Mouse (Mus musculus) cerebellum, adult 11-12 months (tissue): ENCODE measurements around the gene Gm28051.

ENCODE experiments used
- DNase-seq: peaks from one replicate; pipeline ENCODE4 v3.0.0; 2022

The Gm28051 gene

DNA sequence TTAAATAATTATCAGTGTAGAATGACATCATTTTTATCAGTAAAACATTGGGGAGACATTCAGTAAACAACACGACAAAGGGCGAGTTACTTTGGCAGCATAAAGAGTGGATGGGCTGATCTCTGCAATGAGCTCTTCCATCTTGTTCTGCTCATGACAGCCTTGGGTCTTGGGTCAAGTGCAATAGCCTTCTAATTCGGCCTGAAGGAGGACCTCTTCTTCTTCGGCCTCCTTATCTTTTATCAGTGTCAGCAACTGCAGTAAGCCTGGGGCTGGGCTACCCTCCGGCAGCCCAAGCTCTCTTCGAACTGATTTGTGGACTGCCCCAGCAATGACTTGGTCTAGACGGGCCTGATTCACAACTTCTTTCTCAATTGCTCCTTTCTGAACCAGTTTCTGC lies 15.5 kb downstream of the Gm28051 start:
- no peak for DNase-seq

DNA sequence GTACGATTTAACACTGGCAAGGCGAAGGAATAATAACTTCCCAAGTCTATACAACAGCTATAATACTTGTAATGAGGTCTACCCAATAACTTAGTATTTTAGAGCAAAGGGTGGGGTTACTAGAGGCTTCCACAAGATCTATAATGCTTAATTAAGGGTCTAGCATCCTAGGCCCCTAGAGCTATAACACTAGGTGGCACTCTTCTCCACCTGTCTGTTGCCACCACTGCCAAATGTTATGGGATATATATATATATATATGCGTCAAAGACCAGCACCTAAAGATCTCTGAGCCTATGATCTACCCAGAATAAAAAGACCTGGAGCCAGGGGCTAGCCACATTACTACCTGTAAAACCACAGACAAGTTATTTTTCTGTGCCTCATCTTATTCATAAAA lies 17.3 kb downstream of the Gm28051 start:
- DNase-seq = no peak

DNA sequence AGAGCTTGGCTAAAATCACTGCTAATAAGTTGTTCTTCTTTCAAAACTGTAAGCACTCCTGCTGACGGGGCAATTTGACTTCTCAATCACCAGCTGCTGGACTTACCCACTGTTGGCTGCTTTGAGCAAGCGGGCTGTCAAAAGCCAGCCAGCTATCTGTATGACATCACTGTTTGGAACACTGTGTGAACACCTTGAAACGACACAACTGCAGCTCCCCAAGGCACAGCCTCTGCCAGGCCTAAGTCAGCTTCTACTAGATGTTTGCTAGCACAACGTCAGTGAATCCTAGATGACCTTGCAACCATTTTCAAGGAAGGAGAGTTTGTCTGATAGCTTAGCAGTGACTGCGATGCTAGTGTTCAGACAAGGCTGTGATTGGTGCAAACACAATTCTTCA lies 18.5 kb downstream of the Gm28051 start:
- DNase-seq = no peak

DNA sequence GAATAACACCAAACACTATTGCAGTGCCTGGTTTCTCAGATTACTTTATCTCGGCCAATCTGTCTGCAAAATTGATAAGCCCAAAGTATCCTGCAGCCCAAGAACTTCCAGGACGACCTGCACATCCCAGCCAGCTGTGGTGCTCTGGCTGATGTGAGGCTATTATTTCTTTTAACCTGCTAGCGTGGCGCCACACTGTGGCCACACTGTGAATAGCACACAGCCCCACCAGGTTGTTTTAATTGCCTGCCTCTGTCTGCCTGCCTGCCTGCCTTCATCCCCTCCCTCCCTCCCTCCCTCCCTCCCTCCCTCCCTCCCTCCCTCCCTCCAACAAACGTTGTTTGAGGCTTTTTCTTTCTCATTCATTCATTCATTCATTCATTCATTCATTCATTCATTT lies 24.2 kb downstream of the Gm28051 start:
- DNase-seq = no peak

DNA sequence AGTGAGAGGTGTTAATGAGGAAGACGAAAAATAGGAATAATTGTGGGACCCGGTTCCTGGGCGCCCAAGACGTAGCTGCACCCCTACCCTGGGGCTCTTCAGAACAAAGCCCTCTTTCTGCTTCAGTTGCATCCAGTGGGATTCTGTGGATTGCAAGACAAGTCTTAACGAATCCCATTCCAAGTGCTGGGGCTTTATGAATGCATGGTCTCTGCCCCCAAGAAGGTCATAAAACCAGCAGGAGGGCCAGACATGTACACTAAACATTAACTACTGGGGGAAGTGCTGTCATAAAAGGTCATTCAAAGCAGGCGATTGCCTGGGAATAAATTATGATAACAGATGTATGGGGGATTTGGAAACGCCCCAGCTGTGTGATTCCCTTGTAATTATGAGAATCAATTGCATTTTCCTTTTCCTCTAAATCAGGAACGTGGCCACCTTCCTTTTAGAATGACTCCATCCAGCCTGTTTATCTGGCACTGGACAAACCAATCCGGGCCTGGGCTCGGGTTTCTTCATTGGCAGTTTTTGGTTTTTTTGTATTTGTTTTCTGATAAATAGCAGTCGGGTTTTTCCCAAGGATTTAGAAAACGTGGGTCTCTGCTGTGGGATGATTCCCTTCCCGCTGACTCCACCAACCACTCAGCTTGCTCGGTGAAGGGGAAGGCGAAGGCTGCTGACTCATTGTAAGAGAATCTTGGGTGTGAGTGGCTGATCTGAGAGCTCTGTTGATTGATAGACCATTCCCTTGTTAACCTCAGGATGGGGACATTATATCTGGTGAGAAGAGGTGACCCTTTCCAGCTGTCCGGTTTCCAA lies 26.6 kb downstream of the Gm28051 start:
- DNase-seq = no peak

DNA sequence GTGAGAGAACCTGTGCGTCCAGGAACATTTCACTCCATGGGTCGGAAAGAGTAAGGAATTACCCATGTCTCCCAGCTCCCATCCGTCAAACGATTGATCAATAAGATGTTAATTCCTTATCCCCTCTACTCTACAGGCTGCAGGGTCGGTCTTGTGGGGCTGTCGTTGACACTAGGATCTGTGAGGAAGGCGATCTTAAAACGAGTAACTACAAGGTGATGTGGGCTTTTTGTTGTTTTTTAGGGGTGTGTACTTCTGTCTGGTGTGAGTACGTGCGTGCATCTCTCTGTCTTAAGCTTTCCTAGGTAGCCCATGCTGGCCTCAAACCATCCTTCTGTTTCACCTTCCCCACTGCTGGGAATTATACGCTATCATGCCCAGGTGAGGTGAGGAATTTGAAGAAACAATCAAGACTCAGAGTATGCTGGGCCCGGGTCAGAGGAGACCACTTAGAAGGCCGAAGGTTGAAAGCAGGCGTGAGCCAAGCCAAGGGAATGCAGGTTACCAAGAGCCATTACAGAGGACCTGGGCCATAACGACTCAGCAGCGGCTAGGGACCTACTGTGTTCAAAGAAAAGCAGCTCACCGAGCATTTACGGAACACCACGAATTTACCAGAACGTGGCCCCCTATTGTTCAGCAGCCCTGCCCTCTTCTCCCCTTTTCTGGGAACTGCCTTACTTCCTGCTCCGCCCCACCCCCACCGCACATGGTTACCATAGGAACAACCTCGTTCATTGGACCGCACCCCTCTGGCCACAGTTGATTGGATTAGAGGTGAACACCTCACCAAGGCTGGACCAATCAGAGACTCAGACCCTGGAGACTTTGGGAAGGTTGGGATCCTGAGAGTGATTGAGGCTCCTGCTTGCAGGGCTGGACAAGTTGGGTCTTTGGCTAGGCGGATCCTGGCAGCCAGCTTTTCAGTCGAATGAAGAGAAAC lies 27.4 kb downstream of the Gm28051 start:
- DNase-seq = peak; percentile 81

DNA sequence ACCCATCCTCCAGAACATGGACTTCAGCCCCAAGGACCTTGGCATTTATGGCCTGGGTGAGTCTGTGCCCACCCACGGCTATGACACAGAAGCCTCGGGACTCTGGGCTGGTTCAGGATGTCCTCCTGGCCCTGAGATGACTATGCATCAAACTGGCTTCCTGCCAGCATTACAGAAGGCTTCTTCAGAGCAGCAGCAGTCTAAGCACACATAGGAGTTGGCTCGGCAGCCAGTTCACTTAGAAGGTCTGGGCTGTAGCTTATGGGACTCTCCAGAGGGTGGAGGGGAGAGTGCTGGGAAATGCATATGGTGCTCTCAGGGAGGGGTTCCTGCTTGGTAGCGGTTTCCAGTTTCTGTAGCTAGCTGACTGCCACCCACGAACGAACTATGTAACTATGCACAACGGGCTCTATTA lies 31.8 kb downstream of the Gm28051 start:
- DNase-seq = no peak

DNA sequence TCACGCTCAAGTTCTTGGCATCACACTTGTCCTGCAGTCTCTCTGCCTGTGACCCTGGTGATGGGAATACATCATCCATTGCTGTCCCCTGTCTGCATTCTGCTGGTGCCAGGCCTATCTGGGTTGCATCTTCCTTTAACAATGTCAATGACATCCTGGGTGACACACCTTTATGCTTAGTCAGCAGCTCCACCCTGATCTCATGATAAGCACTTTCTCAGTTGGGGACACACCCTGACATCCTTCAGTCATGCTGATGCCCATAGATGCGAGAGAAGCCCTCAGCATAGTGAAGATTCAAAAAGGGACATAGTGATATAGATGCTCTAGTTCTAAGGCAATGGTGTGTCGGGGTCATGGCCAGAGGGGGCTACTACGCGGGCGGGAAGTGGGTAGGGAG lies 32.4 kb downstream of the Gm28051 start:
- no peak for DNase-seq

DNA sequence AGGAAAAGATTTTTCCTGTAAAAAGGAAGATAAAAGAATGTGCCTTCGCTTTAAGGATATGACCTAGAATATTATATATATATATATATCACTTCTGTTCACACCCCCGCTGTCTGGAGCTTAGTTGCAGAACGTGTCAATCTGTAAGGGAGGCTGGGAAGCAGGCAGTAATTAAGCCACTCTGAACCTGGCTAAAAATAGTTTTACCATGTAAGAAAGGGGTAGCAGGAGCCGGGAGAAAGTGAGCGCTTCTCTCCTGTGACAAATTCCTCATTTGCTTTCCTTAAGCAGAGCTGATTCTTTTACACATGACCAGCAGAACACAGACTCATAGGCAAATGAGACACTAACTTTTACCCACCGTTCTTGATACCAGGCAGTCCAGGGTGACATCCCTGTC lies 33.7 kb downstream of the Gm28051 start:
- no peak for DNase-seq

DNA sequence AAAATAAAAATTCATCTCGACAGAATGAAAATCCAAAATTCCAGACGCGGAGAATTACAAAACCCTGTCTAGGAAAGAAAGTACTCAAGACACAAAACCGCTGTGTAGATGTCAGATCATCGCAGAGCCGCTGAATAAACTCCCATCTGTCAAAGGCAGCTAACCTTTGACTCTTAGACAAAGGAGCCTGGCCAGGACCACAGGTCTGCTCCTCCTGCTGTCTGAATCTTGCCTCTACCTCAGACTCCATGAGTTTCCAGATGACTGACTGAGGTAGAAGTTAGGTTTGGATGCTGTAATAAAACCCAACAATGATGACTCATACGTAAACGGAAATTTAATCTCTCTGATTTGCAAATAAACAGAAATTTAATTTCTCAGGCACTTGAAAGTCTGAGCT lies 34.6 kb downstream of the Gm28051 start:
- DNase-seq = no peak

DNA sequence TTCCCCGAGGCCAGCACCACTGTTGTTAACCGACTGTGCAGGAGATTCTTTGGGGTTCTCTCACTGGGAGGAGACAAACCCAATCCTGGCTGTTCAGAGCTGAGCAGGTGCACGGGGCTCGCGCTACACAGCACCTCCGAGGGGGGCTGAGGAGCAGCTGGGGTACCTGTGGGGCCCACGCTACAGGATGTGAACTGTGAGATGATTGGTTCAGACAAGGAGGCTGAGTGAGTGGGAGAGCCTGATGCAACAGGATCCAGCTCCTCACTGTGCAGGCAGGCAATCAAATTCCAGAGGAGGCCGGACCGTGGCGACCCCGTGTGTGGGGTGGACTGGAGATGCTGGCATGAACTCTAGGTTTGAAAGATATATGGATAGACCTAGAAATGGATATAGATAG lies 35.1 kb downstream of the Gm28051 start:
- no peak for DNase-seq

DNA sequence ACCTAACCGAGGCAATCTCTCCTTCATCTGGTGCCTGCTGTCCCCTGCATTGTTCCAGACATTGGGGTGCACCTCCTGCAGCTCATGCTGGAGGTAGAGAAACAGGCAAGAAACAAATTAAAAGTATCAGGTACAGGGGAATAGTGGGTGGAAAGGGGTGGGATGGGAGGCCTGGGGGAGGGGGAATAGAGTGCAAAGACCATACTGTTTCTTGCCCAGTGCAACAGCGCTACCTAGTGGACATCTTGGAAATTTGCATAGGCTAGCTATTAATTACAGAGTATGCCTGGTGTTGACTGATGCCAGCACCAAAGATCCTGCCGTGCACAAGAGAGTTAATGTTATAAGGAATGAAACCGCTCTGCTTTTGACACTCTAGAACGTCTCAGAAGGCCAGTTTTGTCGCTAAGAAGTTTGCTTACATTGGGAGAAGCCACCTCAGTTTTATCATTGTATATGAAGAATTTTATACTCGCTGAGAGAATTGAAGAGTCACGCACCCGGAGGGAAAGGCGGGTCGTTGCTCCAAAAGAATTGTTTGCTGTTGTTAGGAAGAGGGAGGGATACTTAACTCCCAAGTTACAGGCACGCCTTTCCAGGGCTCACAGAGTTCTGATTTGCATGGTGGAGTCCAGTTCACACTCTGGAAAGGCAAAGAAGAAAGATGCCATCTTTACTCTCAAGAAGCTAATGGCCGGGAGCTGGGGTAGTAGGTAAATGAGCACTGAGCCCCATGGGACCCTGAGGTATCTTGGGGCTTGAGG lies 37.8 kb downstream of the Gm28051 start:
- DNase-seq = no peak

DNA sequence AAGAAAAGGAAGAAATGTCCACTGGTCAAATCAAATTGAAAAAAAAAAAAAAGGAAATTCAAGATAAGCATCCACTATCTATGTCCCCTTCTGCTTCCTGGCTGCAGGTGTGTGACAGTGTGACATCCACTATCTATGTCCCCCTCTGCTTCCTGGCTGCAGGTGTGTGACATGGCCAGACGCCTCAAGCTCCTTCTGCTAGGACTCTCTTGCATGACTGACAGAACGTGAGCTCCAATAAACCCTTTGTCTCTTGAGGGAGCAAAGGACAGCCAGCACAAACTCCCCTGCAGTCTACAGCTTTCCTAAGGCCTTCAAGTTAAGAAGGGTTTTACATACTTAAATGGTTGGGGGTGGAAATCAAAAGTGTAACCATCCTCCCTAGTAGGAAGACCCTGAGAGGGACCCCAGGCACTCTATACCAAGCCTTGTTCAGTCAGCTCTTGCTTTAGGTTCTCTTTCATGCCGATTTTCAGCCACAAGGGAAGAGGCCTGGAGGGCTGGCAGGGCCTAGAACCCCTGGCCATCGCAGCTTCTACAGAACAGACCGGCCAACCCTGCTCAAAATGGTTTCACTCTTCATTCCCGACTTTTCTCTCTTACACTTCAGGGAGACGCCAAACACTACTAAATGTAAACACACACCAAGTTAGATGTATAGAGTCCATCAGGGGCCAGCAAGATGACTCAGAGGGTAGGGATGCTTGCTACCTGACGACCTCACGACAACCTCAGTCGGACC lies 42.7 kb downstream of the Gm28051 start:
- no peak for DNase-seq

DNA sequence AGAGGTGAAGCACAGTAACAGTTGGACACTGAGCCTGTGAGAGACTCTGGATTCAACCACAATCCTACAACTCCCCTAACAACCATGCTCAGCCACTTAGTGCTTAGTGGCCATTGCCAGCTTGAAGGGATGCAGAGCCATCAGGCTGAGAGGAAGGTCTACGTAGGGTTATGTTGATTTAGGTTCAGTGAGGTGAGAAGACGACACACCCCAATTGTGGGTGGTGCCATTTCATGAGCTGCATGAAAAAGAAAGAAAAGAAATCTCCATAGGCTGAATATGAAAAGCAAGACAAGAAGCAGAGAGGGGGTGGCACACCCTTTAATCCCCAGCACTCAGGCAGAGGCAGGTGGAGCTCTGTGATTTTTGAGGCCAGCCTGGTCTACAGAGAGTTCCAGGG lies 43.4 kb downstream of the Gm28051 start:
- no peak for DNase-seq

DNA sequence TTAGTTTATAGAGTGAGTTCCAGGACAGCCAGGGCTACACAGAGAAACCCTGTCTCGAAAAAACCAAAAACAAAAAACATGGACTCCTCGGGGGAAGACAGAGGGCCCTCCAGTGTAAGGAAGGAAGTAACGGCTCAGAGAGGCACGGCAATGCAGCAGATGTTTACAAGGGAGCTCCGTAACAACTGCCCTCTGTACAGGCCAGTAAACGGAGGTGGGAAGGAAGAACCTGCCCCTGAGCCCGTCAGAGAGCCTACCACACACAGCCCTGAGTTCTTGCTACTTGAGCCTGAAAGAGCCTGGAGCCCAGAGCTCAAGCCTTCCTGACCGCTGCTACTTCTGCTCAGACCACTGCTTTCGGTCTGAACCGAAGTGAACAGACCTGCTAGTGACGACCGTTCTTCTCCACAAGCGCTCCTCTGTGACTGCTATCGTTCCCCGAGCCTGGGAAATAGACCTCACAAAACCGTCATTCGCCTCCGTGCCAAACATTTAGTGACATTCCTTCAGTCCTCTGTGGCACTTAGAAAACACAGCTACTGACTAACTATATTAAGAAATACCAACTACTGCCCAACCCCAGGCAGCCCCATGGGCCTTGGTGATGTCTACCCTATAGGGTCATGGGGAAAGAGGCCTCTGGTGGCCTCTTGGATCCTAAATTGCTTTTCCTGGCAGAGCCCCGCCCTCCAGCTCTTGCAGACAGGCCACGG lies 44.3 kb downstream of the Gm28051 start:
- no peak for DNase-seq

DNA sequence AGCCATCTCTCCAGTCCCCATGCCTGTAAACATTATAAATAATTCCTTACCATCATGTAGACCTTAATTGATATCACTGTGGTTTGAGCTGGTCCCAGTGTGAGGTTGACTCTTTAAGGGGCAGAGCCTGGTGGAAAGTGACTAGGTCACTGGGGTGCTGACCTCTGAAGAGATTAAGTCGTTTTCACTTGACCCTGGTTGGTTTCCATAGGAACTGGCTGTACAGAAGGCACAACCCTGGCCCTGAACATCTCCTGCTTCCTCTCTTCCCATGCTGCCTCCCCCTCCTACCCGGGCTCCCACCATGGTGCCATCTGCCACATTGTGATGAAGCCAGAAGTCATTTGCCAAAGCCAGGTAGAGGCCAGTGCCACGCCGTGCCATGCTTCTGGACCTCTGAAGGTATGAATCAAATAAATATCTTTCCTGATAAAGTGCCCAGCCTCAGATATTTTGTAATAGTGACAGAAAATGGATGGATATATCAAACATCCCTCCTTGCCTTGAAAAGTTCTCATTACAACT lies 46.7 kb downstream of the Gm28051 start:
- peak; percentile 95 for DNase-seq

DNA sequence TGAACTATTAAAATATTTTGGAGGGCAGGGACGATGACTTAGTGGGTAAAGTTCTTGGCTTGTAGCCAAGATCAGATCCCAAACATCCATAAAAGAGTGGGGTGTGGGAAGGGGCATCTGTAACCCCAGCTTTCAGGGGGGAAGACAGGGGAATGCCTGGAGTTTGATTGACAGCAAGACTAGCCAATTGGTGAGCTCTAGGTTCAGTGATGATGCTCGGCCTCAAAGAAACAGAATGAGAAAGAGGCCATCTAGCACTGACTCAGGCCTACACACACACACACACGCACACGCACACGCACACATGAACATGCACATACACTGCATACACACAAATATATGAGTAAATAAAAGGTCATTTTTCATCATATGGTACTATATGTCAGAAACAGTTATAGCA lies 47.7 kb downstream of the Gm28051 start:
- no peak for DNase-seq

DNA sequence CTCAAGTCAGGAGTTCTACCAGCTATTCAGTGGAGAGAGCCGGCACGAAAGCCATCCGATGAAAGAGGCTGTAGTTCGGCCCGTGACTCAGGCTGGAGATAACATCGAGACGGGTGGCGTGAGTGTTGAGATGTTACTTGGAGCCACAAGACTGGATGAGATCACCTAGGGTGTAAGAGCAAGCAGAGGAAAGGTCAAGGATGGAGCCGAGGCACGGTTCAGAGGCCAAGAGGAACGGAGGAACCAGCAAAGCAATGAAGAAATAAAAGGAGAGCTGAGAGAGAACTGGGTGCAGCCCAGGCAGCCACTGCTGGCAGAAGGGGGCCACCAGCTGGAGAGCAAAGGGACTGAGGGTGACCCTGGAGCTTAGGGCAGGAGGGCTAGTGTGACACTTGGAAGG lies 49.3 kb downstream of the Gm28051 start:
- DNase-seq = no peak

DNA sequence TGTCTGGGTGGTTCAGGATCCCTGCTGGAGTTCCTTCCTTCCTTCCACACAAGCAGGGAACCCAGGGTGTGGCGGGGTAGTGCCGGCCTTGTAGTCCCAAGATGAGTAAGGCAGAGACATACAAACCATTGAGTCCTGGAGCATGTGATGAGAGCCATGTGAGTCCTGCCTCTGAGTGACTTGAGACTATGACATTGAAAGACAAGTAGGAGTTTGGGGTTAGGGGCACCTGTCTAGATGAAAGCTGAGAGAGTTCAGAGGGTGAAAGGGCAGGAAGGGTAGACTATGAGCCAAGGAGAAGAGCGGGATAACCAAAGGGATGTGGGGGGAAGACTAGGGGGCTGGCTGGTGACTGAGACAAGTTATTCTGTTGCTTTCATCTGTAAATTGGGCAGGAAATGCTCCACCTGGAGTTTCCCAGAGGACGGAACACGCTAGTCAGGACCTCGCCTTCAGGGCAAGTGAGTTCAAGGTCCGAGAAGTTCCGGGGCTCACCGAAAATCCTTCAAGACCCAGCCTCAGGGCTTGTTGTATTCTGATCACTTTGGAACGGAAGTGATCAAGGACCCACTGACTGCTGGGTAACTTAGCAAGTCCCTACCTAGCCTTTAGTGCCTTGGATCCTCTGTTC lies 50.6 kb downstream of the Gm28051 start:
- DNase-seq = no peak

DNA sequence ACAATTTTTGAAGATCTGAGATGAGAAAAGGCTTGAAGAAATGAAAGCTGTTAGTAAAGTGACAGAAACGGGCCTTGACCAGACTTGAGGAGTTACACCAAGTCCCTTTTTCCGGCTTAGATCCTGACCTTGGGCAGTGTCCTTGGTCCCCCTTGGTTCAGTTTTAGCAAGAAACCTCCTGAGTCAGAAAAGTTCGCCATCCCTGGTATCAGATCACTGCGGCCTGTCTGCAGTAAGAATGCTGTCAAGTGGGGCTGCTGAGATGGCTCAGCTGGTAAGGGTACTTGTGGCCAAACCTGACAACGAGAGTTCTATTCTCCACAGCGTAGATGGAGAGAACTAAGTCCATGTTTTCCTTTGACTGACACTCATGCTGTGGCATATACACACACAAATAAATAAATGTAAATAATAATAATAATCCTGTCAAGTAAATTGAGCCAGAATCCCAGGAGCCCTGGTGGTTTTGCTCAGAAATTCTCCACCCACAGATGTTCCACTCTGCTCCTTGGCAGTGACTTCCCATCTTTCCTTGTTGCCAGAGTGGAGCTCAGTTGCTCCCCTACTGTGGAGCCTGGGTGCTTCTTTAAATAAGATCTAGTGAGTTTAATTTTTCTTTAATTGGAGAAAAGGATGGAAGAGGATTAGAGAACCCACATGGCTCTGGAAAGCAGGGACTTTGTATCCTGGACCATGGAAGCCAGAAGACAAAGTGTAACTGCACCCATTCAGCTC lies 51.5 kb downstream of the Gm28051 start:
- no peak for DNase-seq
